Mouse (Mus musculus) cerebellum, postnatal 25 days (tissue): ENCODE data around the gene Mark1.

ENCODE experiments used
- DNase-seq, 2 experiments: peaks; one replicate each; pipeline ENCODE4 v3.0.0; 2021; ENCODE audit warnings: mixed read lengths in 2 of 2

Mark1 gene

DNA sequence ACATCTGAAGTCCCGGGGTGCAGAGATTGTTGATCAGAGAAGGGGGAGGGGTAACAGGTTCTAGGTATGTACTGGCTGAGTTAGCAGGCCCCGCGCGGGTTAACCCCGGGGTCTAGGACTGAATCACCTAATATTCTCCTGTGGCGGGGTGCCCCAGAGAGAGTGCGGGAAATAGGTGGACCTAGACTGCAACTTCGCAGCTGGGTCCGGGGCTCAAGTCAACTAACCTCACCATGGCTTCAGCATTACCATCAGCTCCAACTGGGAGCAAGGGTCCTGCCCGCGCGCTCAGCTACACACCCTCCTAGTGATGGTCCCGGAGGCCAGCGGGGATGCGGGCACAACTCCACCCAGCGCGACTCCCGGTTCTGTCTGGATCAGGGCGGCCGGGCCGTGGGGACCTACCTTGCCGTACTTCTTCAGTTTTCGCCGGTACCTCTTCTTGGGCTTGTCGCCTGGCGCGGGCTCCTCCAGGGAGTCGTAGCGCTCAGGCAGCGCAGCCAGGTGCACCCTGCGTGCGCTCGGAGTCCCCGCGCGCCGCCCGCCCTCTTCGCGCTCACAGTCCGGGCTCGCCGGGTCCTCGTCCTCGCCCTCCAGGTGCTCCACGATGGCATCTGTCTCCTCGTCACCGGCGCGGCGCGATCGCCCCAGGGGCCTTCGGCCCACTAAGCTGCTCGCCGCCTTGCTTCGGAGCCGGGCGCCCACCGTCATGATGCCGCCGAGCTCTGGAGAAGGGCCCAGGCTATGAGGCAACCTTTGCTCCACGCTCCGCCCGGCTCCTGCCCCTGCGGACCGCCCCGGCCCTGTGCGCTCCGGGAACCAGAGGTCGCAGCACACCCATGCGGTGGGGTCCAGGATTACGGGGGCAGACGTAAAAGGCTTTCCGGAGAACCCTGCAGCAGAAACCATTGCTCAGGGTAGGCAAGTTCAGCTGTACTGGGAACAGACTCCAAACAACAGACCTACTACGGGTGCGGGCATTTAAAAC lies 116.8 kb downstream of the Mark1 start, which contains the start of gene C130074G19Rik:
C130074G19Rik (minus strand) TSS at position 938 of the 988 bp plus-strand sequence.
- peak in 1 of 2 experiments; percentile 21 for DNase-seq

DNA sequence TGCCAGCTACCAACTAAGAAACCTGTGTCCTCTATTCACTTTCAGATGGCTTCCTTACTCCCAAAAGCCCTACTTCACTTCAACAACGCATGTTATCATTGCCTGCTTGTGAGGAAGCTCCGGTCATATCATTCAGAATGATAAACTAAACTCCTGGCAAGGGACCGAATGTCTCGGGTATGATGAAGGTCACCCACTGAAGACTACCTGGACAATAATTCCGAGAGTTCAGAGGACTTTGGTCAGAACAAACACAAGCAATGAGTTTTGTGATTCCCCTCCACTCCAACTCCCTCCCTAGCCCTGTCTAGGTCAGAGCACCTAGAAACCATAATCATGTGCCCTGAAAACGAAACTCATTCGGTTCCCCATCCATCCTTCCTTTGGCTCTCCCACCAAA lies 117.5 kb downstream of the Mark1 start:
- no peak for DNase-seq

DNA sequence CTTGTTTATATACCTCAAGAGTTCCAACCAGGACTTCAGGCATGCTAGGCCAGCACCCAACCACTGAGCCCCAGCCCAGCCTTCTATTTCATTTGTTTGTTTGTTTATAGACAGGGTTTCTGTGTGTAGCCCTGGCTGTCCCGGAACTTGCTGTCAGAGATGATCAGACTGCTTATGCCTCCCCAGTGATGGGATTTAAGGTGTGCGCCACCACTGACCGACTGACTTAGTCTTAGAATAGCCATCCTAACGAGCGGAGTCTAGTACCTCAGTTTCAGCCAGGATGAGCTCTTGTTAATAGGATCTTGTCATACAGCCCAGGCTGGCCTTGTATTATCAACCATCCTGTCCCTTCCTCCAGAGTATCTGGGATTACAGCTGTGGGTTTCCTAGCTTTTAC lies 118.2 kb downstream of the Mark1 start:
- no peak for DNase-seq

DNA sequence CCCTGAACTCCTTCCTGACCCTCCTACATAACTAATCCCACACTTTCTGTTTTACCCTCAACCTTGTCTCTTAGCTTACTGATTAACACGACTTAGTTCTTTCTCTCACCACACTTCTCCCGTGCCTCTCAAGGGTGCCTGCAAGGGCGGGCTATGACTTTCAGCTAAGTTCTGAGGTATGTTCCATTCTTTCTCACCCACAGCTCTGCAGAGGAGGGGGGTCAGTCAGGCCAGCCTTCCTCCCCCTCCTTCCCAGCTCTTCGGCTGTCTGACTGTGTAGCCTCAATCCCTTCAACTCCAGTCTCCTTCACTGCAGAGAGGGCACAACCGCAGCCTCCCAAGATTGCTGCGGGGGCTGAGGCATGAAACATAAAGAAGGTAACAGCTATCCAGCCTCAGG lies 120.5 kb downstream of the Mark1 start:
- DNase-seq = no peak

DNA sequence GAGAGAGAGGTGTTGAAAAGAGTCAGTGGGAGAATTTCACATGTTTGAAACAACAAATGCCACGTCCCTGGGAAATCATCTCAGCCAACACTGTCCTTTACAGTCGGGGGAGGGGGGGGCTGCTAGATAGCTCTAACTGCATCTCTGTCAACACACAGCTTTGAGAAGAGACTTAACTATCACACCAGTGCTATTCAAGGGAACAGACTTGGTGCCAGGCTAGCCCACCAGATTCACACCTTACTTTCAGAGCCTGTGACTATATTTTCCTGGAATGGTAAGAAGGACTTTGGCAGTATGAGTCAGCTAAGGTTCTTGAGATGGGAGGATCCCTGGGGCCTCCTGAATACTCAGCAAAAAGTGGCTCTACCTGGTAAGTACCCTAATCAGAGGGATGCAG lies 122.1 kb downstream of the Mark1 start:
- DNase-seq = no peak

DNA sequence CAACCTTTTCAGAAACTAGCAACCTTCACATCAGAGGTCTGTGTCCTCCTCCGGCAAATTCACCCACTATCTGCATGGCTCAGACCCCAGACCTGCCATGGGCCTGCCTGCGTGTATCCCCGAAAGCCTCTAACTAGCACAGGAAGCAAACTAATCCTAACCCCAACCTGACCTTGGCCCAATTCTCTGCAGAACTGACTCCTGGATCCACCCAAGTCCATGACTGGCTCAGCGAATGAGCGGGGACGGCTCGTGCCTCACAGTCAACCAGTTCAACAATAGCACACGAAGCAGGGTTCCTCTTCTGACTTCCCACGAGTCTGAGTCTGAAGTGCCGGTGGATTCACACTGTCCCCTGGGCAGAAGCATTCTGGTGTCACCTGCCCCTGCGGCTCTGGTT lies 125.5 kb downstream of the Mark1 start:
- no peak for DNase-seq

DNA sequence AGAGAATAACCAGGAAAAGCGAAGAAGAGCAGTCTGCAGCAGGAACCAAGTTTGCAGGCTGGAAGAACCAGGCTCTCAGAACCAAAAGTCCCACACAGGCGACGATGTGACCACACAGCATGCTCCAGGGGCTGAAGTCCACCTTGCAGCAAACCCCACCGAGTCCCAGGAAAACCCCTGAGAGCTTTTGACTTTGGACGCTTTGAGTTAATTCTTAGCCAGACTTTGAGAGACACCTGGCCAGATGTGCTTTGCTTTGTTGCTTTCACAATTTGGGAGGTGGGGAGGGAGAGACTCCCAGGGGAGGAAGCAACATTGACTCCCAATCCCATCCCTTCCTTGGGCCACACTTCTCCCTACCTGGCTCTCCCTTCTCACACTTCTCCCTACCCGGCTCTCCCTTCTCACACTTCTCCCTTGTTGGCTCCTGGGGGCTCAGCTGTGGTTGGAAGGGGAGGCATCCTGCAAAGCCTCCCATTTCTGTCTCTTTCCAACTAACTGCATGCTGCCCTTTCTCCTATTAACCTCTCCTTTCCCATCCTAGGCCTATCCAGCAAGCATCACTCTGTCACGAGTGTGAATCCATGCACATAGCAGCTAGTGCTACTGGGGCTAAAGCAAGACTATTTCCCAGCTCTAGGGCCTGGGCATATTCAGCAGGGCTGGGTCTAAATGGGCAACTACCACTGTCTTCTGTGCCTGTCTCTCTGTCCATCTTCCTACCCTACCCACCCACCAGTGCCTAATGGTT lies 127.1 kb downstream of the Mark1 start:
- no peak for DNase-seq

DNA sequence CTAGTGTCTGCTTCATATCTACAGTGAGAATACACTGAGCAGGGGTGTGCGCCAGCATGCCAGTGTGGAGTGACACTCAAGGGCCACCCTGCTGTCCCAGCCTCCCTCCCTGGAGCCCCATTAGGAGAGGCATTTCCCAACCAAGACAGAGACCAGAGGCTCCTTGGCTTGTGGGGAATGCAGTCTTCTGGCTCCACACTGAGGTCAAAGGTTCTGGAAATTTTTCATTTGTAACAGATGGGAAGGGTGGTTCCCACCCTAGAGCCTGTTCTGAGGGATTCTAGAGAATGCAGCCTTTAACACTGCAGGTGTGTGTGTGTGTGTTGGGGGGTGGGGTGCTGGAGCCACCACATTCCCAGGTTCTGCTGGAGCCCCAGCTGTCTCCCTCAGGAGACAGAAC lies 127.9 kb downstream of the Mark1 start:
- DNase-seq = no peak

DNA sequence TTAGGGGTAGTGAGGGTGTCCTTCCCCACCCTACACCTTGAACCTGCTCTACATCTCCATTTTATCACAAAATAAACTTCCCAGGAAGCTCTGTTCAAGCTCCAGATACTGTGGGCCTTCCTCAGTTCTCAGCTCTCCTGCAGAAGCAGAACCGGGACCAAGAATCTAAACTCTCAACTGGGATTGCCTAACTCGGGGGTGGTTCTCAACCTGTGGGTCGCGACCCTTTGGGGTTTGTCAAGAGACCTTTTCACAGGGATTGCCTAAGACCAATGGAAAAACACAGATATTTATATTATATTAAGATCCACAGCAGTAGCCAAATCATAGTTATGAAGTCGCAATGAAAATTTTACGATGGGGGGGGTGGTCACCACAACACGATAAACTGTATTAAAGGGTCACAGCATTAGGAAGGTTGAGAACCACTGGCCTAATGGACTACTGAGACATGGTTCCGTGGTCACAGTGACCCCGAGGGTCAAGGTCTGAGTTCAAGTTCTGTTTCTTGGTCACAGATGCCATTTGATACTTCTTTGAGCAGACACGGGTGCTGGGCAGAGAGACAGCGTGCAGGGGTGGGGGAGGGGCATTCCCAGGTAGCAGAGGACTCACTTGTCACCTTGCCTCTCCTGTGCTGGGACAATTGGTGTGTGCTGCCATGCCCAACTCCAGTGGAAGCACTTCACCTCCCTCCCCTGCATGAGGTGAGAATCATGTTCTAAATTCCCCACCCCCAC lies 128.6 kb downstream of the Mark1 start:
- no peak for DNase-seq

DNA sequence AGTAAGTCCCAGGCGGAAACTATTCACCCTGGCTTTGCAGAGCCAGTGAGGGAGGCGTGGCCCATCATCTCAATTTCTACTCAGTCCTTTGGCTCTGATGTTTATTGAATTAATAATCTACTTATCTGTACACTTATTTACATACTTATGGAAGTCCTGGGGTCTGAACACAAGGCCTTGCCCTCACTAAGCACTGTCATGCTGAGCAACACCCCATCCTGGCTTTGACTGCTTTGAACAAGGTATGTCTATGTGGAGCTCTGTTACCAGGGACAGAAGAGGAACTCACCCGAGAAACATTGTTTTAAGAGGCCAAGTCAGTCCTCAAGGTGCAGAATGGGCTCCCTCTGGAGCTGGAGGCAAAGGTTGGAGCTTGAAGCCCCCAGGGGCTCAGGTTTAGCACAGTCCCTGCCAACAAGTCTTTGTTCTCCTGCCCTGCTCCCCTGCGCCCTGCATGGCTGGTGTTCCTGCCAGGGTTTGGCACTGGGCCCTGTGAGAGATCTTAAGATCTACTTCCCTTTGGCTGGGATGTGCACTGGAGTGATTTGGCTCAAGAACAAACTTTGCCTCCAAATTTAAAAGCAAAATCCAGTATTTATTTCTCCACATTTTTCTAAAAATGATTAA lies 129.3 kb downstream of the Mark1 start:
- no peak for DNase-seq

DNA sequence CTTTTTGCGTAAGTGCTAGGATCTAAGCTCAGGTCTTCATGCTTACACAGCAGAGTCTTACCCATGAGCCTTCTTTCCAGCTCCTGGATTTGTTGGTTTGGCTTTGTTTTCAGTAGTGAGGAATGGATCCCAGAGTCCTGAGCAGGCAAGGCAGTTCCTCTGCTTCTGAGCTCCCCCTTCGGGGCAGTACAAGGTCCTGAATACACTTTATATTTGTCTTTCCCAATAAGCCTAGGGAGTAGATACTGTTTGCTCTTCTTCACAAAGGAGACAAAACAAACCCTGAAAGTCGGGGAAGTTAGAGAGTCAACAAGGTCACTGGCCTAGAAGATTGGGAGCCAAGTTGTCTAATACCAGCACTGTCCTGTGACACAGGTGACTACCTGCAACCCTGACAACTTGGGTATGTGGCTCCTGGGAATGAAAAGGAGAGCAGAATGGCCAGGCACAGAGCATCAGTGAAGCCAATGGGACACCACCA lies 131.7 kb downstream of the Mark1 start:
- no peak for DNase-seq

DNA sequence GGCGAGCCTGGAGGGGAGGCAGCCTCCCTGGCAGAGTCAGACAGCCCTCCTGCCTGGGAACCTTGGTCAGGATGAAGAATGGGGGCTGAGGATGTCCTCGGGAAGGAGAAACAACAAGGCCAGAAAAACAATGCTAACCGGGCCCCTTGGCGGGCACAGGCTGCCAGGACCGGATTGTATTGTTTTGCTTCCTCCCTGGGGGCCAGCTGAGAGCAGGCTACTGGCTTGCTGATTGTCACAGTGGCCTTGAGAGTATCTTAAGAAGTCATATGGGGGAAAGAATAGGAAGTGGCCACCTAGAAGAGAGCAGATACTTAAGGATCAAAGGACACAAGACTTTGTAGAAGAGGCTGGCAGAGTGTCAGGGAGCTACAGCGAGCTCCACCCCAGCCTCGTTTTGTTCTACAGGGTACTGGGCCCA lies 135.0 kb downstream of the Mark1 start:
- DNase-seq = no peak

DNA sequence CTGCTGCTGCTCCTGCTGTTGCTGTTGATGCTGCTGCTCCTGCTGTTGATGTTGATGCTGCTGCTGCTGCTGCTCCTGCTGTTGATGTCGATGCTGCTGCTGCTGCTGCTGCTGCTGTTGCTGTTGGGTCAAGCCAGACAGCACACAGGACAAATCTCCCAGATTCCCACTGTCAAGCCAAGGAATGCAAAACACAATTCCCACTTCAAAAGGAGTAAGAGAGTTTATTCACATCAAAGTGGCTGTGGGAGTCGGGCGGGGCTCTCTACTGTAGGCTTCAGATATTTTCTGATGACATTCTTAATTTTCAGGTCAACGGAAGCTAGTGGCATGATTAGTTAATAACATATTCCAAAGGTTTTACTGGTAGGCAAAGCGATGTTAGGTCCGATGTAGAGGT lies 136.7 kb downstream of the Mark1 start:
- DNase-seq = no peak

DNA sequence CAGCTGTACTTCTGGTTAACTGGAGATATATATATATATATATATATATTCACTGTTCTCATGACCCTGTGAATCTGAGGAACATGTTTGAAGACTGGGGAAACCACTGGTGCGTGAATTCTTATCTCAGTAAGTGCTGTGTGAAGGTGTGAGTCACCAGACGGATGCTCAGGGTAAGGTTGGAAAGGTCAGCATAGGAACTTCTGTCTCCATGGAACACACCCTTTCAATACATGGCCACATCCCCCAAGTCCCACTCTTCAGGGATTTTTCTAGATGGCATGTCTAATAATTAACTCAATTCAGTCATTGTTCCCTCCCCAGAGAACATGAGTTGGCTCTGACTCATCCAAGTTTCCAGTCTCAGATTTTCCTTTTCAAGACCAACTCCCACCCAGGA lies 137.8 kb downstream of the Mark1 start:
- DNase-seq = no peak

DNA sequence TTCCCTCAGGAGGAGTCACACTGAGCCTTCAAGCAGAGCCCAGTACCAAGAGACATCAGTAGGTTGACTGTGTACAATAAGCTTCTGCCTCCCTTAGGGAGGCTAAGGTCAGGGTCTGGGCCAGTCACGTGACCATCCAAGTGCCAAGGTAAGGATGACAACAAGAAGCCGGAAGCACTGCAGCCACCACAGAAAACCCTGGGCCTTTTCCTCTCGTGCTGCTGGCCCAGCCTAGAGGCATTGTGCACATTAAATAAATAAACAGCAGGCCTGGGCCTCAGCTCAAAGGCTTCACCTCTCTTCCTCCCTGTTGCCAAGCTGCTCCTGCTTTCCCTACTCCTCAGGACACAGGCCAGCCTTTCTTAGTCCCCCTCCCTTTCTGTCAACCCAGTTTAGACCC lies 139.1 kb downstream of the Mark1 start:
- no peak for DNase-seq

DNA sequence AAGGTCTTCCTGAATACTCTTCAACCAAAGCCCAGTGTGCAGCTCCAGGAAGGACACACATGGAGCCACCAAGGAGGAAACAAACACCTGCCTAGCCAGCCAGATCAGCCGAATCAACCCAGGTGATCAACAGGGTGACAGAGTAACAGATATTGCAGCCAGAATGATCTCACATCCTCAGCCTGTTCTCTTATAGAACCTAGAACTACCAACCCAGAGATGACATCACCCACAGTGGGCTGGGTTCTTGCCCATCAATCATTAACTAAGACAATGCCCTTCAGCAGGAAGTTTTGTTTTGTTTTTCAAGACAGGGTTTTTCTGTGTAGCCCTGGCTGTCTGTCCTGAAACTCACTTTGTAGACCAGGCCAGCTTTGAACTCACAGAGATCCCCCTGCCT lies 141.1 kb downstream of the Mark1 start:
- no peak for DNase-seq

DNA sequence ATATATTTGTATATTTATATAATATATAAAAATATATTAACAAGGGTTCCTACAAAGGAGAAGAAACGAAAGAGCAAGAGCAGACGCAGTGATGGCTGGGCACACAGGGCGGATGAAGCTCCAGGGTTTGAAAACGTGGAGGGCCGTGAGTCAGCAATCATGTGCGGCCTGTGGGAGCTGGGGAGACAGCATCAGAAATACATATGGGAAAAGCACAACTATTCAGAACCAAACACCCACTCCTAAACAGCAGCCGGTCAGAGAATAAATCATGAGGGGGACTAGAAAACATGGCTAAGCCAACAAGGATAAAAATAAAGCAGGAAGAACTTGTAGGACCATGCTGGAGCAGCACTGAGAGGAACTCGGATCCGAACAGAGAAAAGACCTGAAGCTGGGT lies 142.2 kb downstream of the Mark1 start:
- no peak for DNase-seq

DNA sequence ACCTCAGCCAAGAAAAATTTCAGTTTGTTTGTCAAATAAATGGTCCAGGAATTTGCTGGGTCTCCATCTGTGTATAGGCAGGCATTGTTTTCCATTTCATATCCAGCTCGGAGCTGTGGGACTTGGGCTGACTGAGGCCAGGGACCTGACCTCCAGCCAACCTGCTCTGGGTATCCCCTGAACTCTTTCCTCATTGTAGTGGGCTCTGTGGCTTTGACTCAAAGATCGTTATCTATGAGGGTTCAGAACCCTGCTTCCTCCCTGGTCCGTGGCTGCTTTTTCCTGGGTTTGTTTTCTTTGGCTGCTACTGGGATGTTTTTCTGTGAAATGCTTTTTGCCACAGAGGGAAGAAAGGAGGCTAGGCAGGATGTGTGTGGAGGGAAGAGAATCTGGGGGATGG lies 145.4 kb downstream of the Mark1 start:
- DNase-seq = no peak

DNA sequence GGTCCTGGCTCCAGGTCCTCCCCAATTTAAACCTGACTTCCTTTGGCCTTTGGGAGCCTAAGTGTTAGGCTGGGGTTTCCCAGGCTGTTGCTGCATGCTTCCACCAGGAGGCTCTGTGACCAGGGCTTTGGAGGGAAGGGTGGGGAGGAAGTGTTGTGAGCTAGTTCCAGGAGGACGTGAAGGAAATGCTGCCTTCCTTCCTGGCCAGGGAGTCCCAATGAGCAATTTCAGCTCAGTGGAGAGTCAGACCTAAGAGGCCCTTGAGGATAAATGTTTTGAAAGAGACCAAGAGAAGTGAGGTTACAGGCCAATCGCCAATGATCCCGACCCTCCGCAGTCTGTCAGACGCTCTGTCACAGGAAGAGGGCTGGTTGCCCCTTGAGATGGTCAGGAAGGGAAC lies 146.0 kb downstream of the Mark1 start:
- peak; percentile 62 to 76 for DNase-seq

DNA sequence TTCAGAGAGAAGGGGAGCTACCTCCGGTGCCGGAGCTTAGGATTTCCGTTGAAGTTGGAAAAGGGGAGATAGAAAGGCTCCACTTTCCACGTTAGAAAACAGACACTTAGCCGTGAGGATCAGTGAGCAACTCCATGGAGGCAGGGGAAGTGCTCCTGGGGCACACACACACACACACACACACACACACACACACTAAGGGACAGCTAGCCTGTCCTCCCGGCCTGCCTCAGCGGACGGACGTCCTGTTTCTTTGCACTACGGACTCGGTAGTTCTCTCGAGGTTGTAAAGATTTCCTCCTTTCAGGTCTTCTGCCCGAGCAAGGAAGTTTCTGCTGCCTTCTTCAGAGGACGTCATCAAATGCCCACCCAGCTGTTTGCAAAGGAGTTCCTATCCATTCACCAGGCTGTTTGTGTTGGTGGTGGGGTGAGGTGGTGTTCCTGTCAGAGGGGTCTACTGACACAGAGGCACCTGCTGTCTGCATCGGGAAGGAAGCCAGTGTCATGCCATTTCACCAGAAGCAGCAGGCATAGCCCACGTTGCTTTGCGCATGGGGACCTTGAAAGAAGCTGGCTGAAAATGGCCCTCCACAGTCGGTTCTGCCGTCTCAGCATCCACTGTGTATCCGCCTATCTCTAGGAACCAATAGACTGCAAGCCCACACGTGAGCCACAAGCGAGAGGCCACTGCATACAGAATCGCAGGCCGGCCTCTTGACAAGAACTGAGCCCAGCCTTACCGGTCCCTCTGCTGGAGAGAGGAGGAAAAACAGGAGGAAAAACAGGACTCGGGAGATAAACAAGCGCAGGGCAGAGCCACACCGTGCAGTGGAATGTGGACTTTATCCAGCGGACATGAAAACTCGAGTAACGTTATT lies 147.4 kb downstream of the Mark1 start:
- DNase-seq = peak; percentile 71 to 81

DNA sequence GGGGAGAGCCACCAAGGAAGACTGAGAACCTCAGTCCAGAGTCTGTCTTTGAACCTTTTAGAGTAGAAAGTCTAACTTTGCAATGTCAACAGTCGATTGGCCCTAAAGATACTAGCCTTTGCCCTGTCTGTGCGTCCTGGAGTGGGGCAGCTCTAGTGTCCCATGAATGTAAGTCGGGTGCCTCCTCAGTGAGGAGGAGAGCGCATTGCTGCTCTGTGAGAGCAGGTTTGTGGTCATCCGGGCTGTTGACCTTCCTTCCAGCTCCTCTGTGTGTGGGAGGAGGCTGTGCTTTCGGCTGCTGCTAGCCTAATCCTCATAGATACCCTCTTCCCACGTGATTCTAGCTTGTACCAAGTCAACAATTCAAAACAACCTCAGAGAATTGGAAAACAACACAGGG lies 148.2 kb downstream of the Mark1 start:
- DNase-seq = no peak

DNA sequence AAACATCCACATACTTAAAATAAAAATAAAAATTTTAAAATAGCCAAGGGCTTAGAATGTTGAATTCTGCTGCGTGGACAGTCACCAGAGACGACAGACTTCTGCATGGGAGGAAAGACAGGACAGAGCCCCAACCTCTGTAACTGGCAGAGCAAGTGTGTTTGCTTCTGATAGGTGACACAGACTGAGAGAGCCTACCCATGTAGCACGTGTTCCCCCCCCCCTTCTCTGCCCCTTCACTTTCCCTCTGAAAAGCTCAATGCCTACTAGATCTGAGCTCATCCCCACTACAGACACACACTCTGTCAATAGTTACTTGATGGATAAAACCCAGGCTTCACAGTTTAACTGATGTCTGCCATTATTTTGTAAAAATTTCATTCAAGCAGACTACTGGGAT lies 152.4 kb downstream of the Mark1 start:
- no peak for DNase-seq
